Mouse (Mus musculus): ENCODE results near the gene Med16. TPM values are rescaled to one million over a fixed set of nuclear protein-coding genes. Genes with fewer than 3 reads are reported as not detected.

Gene Med16
- total RNA-seq, 2 experiments from 2014 or later = 48.1 to 50.8 TPM

GRCm38 (mm10) chr10:79884446-79884845, 24.3 kb downstream of the Med16 start:
- peak; percentile 91 for DNase-seq

- peak; percentile 88 for DNase-seq
These were observed 25.2 kb downstream of the Med16 start for GRCm38 (mm10) chr10:79883297-79884084.

- DNase-seq = peak; percentile 33
These were observed 26.7 kb downstream of the Med16 start for GRCm38 (mm10) chr10:79881981-79882380.

GRCm38 (mm10) chr10:79880721-79881120, 28.0 kb downstream of the Med16 start:
- DNase-seq = no peak

- no peak for DNase-seq
These were observed 29.2 kb downstream of the Med16 start for GRCm38 (mm10) chr10:79879527-79879926.

GRCm38 (mm10) chr10:79877757-79878156, 31.0 kb downstream of the Med16 start:
- DNase-seq = no peak

- no peak for DNase-seq
These were observed 31.5 kb downstream of the Med16 start for GRCm38 (mm10) chr10:79877174-79877573.

GRCm38 (mm10) chr10:79874290-79874862, 34.3 kb downstream of the Med16 start, which contains the start of the genes Prtn3 and Plppr3:
Gene Prtn3, plus strand, starts transcription at chr10:79874476.
Gene Plppr3, minus strand, starts transcription at chr10:79874634.
- no peak for DNase-seq

GRCm38 (mm10) chr10:79873715-79874289, 34.9 kb downstream of the Med16 start:
- no peak for DNase-seq

- no peak for DNase-seq
These were observed 35.4 kb downstream of the Med16 start for GRCm38 (mm10) chr10:79873313-79873712.

- no peak for DNase-seq
These were observed 35.9 kb downstream of the Med16 start for GRCm38 (mm10) chr10:79872862-79873261.

GRCm38 (mm10) chr10:79871845-79872244, 36.9 kb downstream of the Med16 start:
- DNase-seq = no peak

GRCm38 (mm10) chr10:79866601-79867000, 42.1 kb downstream of the Med16 start:
- no peak for DNase-seq

- peak; percentile 51 for DNase-seq
These were observed 42.9 kb downstream of the Med16 start for GRCm38 (mm10) chr10:79865801-79866295.

- DNase-seq = no peak
These were observed 43.5 kb downstream of the Med16 start for GRCm38 (mm10) chr10:79865189-79865601.

- no peak for DNase-seq
These were observed 44.2 kb downstream of the Med16 start for GRCm38 (mm10) chr10:79864351-79865188.

- no peak for DNase-seq
These were observed 45.8 kb downstream of the Med16 start for GRCm38 (mm10) chr10:79862925-79863324.

GRCm38 (mm10) chr10:79862049-79862788, 46.5 kb downstream of the Med16 start:
- DNase-seq = no peak

- peak; percentile 45 for DNase-seq
These were observed 47.3 kb downstream of the Med16 start for GRCm38 (mm10) chr10:79861230-79862048.

Measured in adrenal gland, postnatal 10 days (tissue).